In the genomic region with DNA sequence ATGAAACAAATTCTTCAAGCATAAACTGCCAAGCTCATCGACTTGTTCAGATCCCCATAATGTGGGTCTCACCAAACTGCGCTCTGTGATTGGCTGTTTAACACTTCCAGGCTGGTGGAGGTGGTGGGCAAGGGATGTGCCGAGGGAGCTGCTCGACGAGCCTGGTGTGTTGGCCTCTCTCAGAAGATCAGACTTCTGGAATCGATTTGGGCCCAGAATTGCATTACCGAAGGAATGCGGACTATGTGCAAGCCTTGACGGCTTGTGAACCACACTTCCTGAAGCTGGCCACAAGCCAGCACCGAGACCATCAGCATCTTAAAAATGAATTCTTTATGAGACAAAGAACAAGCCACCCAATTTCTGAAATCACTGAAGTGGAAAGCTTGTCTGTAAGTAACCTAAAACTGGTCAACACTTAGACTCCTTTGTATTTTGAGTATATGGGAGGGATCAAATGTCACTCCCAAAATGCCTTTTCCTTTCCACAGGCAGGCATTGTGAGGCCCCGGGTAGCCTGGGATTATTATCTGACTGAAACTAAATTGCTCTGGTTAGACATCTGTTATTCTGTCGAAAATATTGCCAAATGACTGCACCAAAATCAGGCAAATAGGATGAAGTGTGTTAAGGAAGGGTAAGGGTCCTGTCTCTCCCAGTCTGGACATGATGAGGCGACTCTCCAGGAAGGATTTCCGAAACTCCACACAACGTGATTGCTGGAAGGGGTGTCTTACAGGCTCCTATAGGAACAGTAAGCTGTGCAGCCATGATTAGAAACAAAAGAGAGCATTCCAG, we compare ENCODE assay signal across 9 mouse cellular contexts.
DNase-seq lines count a peak whose midpoint lies in the region; ATAC-seq lines count a peak whose summit lies in the region.
"Had no signal": no experiment of that assay in that cellular context is flagged by ENCODE, and none has a peak within 500 bp of the region (broad histone marks: within the 10 kb centered on the region; RNA-seq: fewer than 3 reads in every experiment).

No protein-coding gene starts in this region.

- H3K4me1 ChIP-seq in kidney, embryonic 14.5 days (ENCODE audit: control insufficient read depth, insufficient read depth, low read length) = peaks cover 18% of the 10 kb centered on the region
- H3K4me1 ChIP-seq in hindbrain, embryonic 14.5 days (replicated peaks; ENCODE audit: control insufficient read depth, insufficient read depth, low read length) = peaks cover 21% of the 10 kb centered on the region
- H3K4me1 ChIP-seq in midbrain, embryonic 12.5 days = peaks cover 31% of the 10 kb centered on the region
- H3K4me1 ChIP-seq: megakaryocyte, embryonic 14.5 days had no signal

- no peak overlapping the region for H3K4me3 ChIP-seq in kidney, embryonic 14.5 days (ENCODE audit: low read length)
- H3K4me3 ChIP-seq in hindbrain, embryonic 14.5 days (replicated peaks; ENCODE audit: low read length) = no peak overlapping the region
- H3K4me3 ChIP-seq in midbrain, embryonic 12.5 days = peak overlapping the region; percentile 7; the same call in 1 of the 2 replicates
- H3K4me3 ChIP-seq: megakaryocyte, embryonic 14.5 days had no signal

- no peak overlapping the region for H3K4me2 ChIP-seq in kidney, embryonic 14.5 days (replicated peaks; ENCODE audit: low read depth, low read length)
- H3K4me2 ChIP-seq in hindbrain, embryonic 14.5 days (replicated peaks) = peak overlapping the region; percentile 27
- H3K4me2 ChIP-seq in midbrain, embryonic 12.5 days (replicated peaks) = peak overlapping the region; percentile 41

- no peak overlapping the region for H3K9ac ChIP-seq in kidney, embryonic 14.5 days (ENCODE audit: low read depth, low read length)
- no peak overlapping the region for H3K9ac ChIP-seq in hindbrain, embryonic 14.5 days
- H3K9ac ChIP-seq in midbrain, embryonic 12.5 days (replicated peaks) = no peak overlapping the region; the same call in 1 of the 2 replicates

- 40% methylated on average over 15 of the region's 15 CpGs for WGBS in kidney, embryonic 14.5 days
- 41% methylated on average over 15 of the region's 15 CpGs for WGBS in hindbrain, embryonic 14.5 days
- WGBS in midbrain, embryonic 12.5 days = 12% methylated on average over 15 of the region's 15 CpGs

- peak overlapping the region; percentile 47; the same call in 1 of the 2 replicates for H3K27ac ChIP-seq in kidney, embryonic 14.5 days (ENCODE audit: low read depth, low read length)
- H3K27ac ChIP-seq in hindbrain, embryonic 14.5 days = peak overlapping the region; percentile 56
- H3K27ac ChIP-seq in midbrain, embryonic 12.5 days (replicated peaks) = peak overlapping the region; percentile 85

- H3K36me3 ChIP-seq in kidney, embryonic 14.5 days (ENCODE audit: control insufficient read depth, insufficient read depth, low read length) = no peaks in the 10 kb centered on the region
- no peaks in the 10 kb centered on the region for H3K36me3 ChIP-seq in hindbrain, embryonic 14.5 days (replicated peaks; ENCODE audit: control insufficient read depth, insufficient read depth)
- H3K36me3 ChIP-seq in midbrain, embryonic 12.5 days = no peaks in the 10 kb centered on the region

- 0 out of 2 replicates have a peak, but pooled peaks have one; percentile 49 for ATAC-seq in kidney, embryonic 14.5 days (ENCODE audit: low FRiP score, low TSS enrichment)
- ATAC-seq in hindbrain, embryonic 14.5 days (ENCODE audit: low FRiP score) = no peak
- ATAC-seq in midbrain, embryonic 12.5 days (ENCODE audit: low FRiP score, low read depth) = peak; percentile 89

- DNase-seq in kidney, adult 11 months = no peak
- peak; percentile 88 for DNase-seq in embryo, embryonic 11 days
- no peak for DNase-seq in hindbrain, embryonic 14.5 days (ENCODE audit: low spot score)
- DNase-seq in urinary bladder, postnatal 36 days (ENCODE audit: low spot score in 2 of 2) = no peak
- DNase-seq in adrenal gland, postnatal 10 days = no peak
- no peak for DNase-seq in layer of hippocampus, adult 11-12 months (ENCODE audit: low spot score)

- H3K9me3 ChIP-seq in kidney, embryonic 14.5 days (ENCODE audit: control insufficient read depth, low read length) = no peaks in the 10 kb centered on the region
- H3K9me3 ChIP-seq in hindbrain, embryonic 14.5 days (ENCODE audit: control insufficient read depth, low read length) = no peaks in the 10 kb centered on the region
- H3K9me3 ChIP-seq in midbrain, embryonic 12.5 days = no peaks in the 10 kb centered on the region

- no peaks in the 10 kb centered on the region for H3K27me3 ChIP-seq in kidney, embryonic 14.5 days (ENCODE audit: control insufficient read depth, insufficient read depth, low read length)
- H3K27me3 ChIP-seq in hindbrain, embryonic 14.5 days (ENCODE audit: control insufficient read depth, insufficient read depth, low read length) = no peaks in the 10 kb centered on the region
- H3K27me3 ChIP-seq in midbrain, embryonic 12.5 days = 0 out of 2 replicates have a peak, but pooled peaks cover 3% of the 10 kb centered on the region
- H3K27me3 ChIP-seq: megakaryocyte, embryonic 14.5 days had no signal
